Mouse (Mus musculus) CD4-positive, CD25-positive, alpha-beta regulatory T cell, adult 2 months (primary cell): ENCODE data around the gene Tut1.

ENCODE experiments used
- DNase-seq: peaks from one replicate; pipeline ENCODE4 v3.0.0-alpha.2; 2012; ENCODE audit warnings: low read depth, low spot score

Tut1 gene

GRCm38 (mm10) chr19:8982303-8983149 lies 28.9 kb downstream of the Tut1 start:
- DNase-seq = peak; percentile 7

- DNase-seq = peak; percentile 35
These were observed 29.6 kb downstream of the Tut1 start for GRCm38 (mm10) chr19:8983150-8983650.

GRCm38 (mm10) chr19:8984255-8984868 lies 30.7 kb downstream of the Tut1 start:
- DNase-seq = peak; percentile 97

DNA sequence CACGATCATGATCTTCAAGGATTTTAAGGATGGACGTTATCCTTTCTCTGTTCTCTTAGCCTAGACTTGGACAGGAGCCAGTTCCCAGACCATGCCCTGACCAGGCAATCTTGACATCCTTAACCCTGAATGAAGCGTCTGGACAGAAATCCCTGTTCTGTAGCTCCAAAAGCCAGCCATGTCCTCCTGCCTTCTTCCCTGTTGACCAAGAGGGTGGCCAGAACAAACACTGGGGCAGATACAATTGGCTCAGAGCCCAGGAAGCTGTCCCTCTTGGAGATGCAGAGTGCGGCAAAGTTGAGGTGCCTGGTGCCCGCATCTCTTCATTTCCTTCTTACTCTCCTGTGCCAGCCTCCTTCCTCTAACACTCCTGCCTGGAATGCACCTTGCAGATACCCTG lies 32.2 kb downstream of the Tut1 start:
- DNase-seq = no peak

DNA sequence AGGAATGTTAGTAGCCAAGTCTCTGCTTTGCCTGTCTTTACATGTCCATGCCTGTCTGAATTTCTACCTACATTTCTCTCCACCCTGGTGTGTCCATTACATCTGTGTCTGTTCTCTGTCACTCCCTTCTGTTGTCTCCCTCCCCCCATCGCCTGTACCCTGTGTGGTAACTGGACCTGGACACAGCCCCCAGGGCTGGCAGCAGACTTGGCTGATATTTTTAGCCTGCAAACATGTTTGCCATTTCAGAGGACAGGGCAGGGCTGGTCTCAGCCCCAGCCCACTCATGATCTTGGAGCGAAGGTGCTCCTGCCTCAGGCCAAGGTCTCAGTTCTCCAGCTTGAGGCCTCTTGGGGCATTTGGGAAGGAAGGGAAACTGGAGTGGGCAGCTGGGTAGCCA lies 34.2 kb downstream of the Tut1 start:
- no peak for DNase-seq

GRCm38 (mm10) chr19:8988346-8989065 lies 34.9 kb downstream of the Tut1 start:
- DNase-seq = no peak

- peak; percentile 76 for DNase-seq
These were observed 35.5 kb downstream of the Tut1 start, which contains the start of gene Ahnak for GRCm38 (mm10) chr19:8989066-8989566. Gene Ahnak, plus strand, starts transcription at chr19:8989284.

DNA sequence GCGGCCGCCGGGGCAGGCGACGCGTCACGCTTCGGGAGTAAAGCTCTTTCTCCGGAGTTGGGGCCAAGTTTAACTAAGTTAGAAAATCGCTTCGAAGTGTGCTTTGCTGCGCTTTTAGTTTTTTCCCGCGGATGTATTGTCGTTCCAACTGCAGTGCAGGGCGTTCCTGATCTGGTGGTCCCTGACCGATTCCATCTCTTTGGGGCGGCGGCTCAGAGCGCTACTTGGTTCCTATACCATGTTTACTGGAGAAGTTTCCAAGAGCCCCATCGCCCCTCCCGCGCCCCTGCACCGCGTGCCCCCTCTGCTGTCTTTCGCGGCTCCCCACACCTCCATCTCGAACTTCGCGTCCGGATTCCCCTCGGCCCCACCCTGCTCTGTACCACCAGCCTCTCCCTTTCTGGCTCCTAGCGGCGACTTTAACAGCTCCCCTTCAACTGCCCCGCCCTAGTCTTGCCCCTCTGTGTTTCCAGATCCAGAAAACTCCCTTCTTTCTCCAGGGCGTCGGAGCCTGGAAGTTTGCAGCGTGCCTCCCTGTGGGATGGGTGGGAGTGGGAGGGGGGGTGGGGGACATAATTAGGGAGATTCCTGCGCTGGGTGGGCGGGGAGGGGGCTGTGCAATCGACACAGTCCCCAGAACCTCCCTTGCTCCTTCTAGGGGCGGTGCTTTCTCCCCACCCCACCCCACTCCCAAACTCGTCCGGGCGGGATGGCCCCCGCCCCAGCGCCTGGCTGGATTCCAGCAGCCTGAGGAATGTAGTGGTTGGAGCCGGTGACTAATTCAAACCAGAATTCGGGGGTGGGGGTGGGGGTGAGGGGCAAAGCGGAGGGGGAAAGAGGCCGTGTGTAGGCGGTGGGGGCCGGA lies 36.2 kb downstream of the Tut1 start:
- DNase-seq = peak; percentile 79

DNA sequence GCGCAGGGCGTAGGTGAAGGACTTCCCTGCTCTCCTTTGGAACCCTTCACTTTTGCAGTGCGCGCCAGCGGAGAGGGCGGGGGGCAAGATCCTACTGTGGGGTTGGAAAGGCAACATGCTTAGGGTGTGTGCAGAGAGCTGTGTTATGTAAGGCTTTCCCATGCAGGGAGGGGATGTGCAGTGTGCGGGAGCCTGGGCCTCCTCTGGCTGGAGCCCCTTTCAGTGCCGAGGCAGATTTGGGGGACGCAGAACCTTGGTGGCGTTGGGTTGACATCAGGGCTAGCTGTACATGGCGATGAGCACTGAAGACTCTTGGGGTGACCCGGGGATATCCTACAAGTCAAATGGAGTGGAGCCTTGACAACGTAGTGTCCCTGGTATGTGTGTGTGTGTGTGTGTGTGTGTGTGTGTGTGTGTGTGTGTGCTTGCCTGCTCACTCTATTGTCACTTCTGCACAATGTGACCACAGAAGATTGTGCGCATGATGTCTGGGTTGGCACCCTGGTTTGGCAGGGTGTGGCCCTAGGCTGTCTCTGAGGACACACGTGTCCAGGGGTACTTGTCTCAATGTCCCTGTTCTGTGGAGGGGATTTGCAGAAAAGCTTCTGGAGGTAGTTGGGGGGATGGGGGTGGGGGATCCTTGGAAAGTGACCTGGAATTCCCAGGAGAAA lies 36.9 kb downstream of the Tut1 start:
- DNase-seq = peak; percentile 71

GRCm38 (mm10) chr19:8991245-8991870 lies 37.7 kb downstream of the Tut1 start:
- DNase-seq = no peak

DNA sequence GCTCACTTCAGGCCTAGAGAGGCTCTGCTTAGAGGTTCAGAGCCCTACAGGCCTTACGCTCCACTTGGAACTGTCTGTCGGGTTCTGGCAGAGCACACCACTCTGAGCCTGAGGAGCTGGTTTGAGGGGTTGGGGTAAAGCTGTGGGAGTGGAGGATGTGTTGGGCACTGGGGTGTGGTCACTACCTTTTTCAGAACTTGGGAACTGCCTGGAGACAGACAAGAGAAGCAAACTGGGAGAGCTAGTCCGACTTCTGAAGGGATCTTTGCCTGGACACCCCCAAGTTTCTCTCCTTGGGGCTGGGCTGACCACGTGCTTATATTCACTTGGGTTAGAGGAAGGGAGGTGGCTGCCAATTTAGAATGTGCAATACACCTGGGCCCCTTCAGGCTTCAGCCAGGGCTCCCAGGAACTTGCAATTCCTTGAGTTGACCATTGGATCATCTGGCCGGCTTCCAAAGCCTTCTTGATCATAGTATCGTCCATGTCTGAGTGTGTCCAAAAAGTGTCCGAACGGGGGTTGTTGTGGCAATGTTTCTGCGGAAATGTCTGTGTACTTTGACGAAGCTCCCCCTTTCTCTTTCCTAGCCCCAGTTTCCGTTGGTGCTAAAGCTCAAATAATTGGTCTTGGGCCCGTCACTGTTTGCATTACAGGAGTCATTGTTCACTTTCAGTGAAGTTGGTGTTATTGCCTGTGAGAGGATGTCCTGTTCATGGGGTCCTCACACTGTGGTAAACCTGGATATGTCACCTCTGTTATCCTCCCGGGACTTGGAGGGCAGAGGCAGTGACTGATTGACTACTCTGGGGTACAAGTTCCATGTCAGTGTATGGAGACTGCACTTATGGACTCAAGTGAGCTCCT lies 38.5 kb downstream of the Tut1 start:
- no peak for DNase-seq

DNA sequence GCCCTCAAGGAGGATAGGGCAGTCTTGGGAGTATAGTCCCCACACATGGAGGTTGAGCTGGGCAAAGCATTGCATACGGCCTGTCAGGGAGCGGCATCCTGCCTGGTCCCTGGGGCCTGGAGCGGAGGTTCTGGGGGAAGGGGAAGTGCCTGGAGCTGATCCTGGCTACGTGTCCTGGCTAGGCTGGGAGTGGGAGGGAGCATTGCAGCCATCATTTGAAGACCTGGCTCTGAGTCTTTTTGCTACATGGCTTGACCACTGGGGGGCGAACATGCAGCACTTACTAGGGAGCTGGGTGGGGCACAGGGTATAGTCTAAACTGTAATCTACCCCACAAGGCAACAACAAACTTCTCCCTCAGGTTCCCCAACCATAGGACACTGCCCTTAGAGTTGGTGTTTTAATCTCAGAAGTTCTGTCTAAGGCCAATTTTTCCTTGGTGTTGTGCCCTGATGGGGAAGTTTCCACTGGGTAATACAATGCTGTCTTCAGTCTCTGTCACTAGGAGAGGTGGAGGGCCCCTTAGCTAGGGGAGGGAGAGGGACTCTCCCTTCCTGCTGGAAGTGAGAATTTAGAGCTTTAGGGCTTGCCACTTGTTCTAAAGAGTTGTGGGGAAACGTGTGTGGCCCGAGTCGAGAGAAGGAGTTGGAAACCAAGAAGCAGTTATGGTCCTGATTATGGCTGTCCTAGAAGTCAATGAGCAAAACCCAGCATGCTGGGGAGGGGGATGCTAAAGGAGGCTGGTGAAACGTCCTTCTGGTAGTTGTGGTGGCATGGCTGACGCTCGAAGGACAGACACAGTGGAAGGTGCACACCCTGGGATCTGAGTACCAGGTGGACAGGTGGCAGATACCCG lies 39.4 kb downstream of the Tut1 start:
- DNase-seq = peak; percentile 88

GRCm38 (mm10) chr19:8993625-8993912 lies 39.9 kb downstream of the Tut1 start:
- no peak for DNase-seq

DNA sequence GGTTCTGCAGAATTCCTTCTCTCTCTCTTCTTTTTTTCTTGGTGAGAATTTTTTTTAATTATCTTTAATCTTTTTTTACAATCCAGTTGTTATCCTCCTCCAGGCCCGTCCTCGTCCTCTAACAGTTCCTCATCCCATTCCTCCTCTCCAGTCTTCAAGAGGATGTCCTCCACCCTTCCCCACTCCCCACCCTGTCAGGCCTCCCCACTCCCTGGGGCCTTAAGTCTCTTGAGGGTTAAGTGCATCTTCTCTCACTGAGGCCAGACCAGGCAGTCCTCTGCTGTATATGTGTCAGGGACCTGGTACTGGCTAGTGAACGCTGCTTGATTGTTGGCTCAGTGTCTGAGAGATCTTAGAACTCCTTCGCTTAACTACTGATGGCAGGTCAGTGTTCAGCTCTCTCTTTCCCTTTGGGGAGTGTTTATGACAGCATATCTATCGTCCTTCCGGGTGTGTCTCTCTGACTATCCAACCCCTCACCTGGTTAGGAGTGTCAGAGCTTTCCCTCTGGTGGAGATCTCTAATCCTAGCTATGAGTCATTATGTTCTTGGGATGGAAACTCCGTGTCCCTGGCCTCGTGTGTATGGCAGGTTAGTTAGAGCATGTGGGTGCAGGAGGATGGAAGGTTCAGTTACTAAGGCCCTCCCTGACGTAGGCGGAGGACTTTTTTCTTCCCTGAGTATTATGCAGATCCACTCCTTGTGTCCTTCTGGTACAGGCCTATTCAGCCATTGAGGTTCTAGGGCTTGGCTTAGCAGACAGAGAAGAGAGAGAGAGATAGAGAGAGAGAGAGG lies 41.4 kb downstream of the Tut1 start:
- DNase-seq = peak; percentile 30

GRCm38 (mm10) chr19:8996601-8997000 lies 43.0 kb downstream of the Tut1 start:
- DNase-seq = no peak

GRCm38 (mm10) chr19:8997546-8997945 lies 43.9 kb downstream of the Tut1 start:
- peak; percentile 91 for DNase-seq

- DNase-seq = peak; percentile 50
These were observed 44.9 kb downstream of the Tut1 start for GRCm38 (mm10) chr19:8998546-8998945.
